Mouse (Mus musculus): ENCODE data around the gene Gng11. TPM values are rescaled to one million over a fixed set of nuclear protein-coding genes. Genes with fewer than 3 reads are reported as not detected.

Gene Gng11
- polyA plus RNA-seq, 1 experiment from 2014 or later: 28.0 TPM

- no peak for ATAC-seq (ENCODE audit: low FRiP score, low read depth)
- Histone ChIP-seq H3K9ac (no peak overlapping the region), H3K9me3 (no peaks in the 10 kb centered on the region), H3K27me3 (peaks cover 3% of the 10 kb centered on the region; the same call in 1 of the 2 replicates), H3K36me3 (no peaks in the 10 kb centered on the region), H3K4me1 (replicated peaks) (peaks cover 5% of the 10 kb centered on the region; the same call in 1 of the 2 replicates), H3K27ac (replicated peaks) (no peak overlapping the region), H3K4me3 (peak overlapping the region; percentile 35; the same call in 1 of the 2 replicates), H3K4me2 (peak overlapping the region; percentile 56)
- WGBS: 71% methylated on average over 2 of the region's 2 CpGs
Observed at GRCm38 (mm10) chr6:4004808-4005207, 1.1 kb downstream of the Gng11 start.

GRCm38 (mm10) chr6:4008501-4009040 lies 4.9 kb downstream of the Gng11 start:
- Histone ChIP-seq H3K36me3 (no peaks in the 10 kb centered on the region), H3K27me3 (peaks cover 3% of the 10 kb centered on the region; the same call in 1 of the 2 replicates), H3K9me3 (no peaks in the 10 kb centered on the region), H3K4me3 (no peak overlapping the region), H3K27ac (replicated peaks) (no peak overlapping the region), H3K9ac (no peak overlapping the region), H3K4me2 (no peak overlapping the region), H3K4me1 (replicated peaks) (peaks cover 5% of the 10 kb centered on the region; the same call in 1 of the 2 replicates)
- WGBS: 83% methylated on average over 2 of the region's 2 CpGs
- ATAC-seq (ENCODE audit: low FRiP score, low read depth): no peak

- Histone ChIP-seq H3K27ac (replicated peaks) (no peak overlapping the region), H3K4me2 (no peak overlapping the region), H3K36me3 (no peaks in the 10 kb centered on the region), H3K4me3 (no peak overlapping the region), H3K9me3 (no peaks in the 10 kb centered on the region), H3K9ac (no peak overlapping the region), H3K27me3 (no peaks in the 10 kb centered on the region), H3K4me1 (replicated peaks) (no peaks in the 10 kb centered on the region)
- no peak for ATAC-seq (ENCODE audit: low FRiP score, low read depth)
Observed at GRCm38 (mm10) chr6:4009548-4009947, 5.8 kb downstream of the Gng11 start.

- 39% methylated on average over 1 of the region's 1 CpGs for WGBS
- no peak for ATAC-seq (ENCODE audit: low FRiP score, low read depth)
Observed at GRCm38 (mm10) chr6:4022645-4023044, 18.9 kb downstream of the Gng11 start.

GRCm38 (mm10) chr6:4026367-4026766 lies 22.7 kb downstream of the Gng11 start:
- no peaks in the 10 kb centered on the region for H3K9me3 ChIP-seq
- no peak for ATAC-seq (ENCODE audit: low FRiP score, low read depth)
- no peaks in the 10 kb centered on the region for H3K4me1 ChIP-seq (replicated peaks)
- no peak overlapping the region for H3K4me3 ChIP-seq
- no peaks in the 10 kb centered on the region for H3K36me3 ChIP-seq
- no peak overlapping the region for H3K9ac ChIP-seq
- no peak overlapping the region for H3K27ac ChIP-seq (replicated peaks)
- H3K4me2 ChIP-seq: no peak overlapping the region
- no peaks in the 10 kb centered on the region for H3K27me3 ChIP-seq
- 75% methylated on average over 2 of the region's 2 CpGs for WGBS

More at GRCm38 (mm10) chr6:4022645-4023044, 18.9 kb downstream of the Gng11 start:
- H3K36me3 ChIP-seq: no peaks in the 10 kb centered on the region
- H3K4me3 ChIP-seq: no peak overlapping the region
- no peak overlapping the region for H3K4me2 ChIP-seq
- no peaks in the 10 kb centered on the region for H3K4me1 ChIP-seq (replicated peaks)
- no peak overlapping the region for H3K9ac ChIP-seq
- H3K27ac ChIP-seq (replicated peaks): no peak overlapping the region
- H3K9me3 ChIP-seq: no peaks in the 10 kb centered on the region
- no peaks in the 10 kb centered on the region for H3K27me3 ChIP-seq

GRCm38 (mm10) chr6:4030956-4031355 lies 27.3 kb downstream of the Gng11 start:
- 75% methylated on average over 3 of the region's 3 CpGs for WGBS
- no peak overlapping the region for H3K4me3 ChIP-seq
- no peaks in the 10 kb centered on the region for H3K27me3 ChIP-seq
- H3K4me1 ChIP-seq (replicated peaks): no peaks in the 10 kb centered on the region
- H3K4me2 ChIP-seq: no peak overlapping the region
- H3K9me3 ChIP-seq: no peaks in the 10 kb centered on the region
- no peak overlapping the region for H3K9ac ChIP-seq
- no peaks in the 10 kb centered on the region for H3K36me3 ChIP-seq
- H3K27ac ChIP-seq (replicated peaks): no peak overlapping the region
- ATAC-seq (ENCODE audit: low FRiP score, low read depth): no peak

GRCm38 (mm10) chr6:4041821-4042220 lies 38.1 kb downstream of the Gng11 start:
- no peaks in the 10 kb centered on the region for H3K9me3 ChIP-seq
- WGBS: 80% methylated on average over 1 of the region's 1 CpGs
- no peaks in the 10 kb centered on the region for H3K36me3 ChIP-seq
- H3K4me2 ChIP-seq: no peak overlapping the region
- no peak overlapping the region for H3K9ac ChIP-seq
- H3K4me3 ChIP-seq: no peak overlapping the region
- H3K27me3 ChIP-seq: no peaks in the 10 kb centered on the region
- H3K27ac ChIP-seq (replicated peaks): no peak overlapping the region
- H3K4me1 ChIP-seq (replicated peaks): no peaks in the 10 kb centered on the region
- ATAC-seq (ENCODE audit: low FRiP score, low read depth): no peak

GRCm38 (mm10) chr6:4047200-4047599 lies 43.5 kb downstream of the Gng11 start:
- H3K27me3 ChIP-seq: no peaks in the 10 kb centered on the region
- no peak overlapping the region for H3K4me3 ChIP-seq
- no peaks in the 10 kb centered on the region for H3K9me3 ChIP-seq
- no peak for ATAC-seq (ENCODE audit: low FRiP score, low read depth)
- no peak overlapping the region for H3K4me2 ChIP-seq
- 97% methylated on average over 1 of the region's 1 CpGs for WGBS
- H3K36me3 ChIP-seq: no peaks in the 10 kb centered on the region
- H3K4me1 ChIP-seq (replicated peaks): no peaks in the 10 kb centered on the region
- H3K9ac ChIP-seq: no peak overlapping the region
- H3K27ac ChIP-seq (replicated peaks): no peak overlapping the region

GRCm38 (mm10) chr6:4052843-4053242 lies 49.1 kb downstream of the Gng11 start:
- no peak overlapping the region for H3K4me3 ChIP-seq
- no peaks in the 10 kb centered on the region for H3K27me3 ChIP-seq
- H3K9ac ChIP-seq: no peak overlapping the region
- no peak for ATAC-seq (ENCODE audit: low FRiP score, low read depth)
- 79% methylated on average over 1 of the region's 1 CpGs for WGBS
- H3K27ac ChIP-seq (replicated peaks): no peak overlapping the region
- no peaks in the 10 kb centered on the region for H3K9me3 ChIP-seq
- H3K4me1 ChIP-seq (replicated peaks): no peaks in the 10 kb centered on the region
- no peaks in the 10 kb centered on the region for H3K36me3 ChIP-seq
- no peak overlapping the region for H3K4me2 ChIP-seq

GRCm38 (mm10) chr6:4054387-4054786 lies 50.7 kb downstream of the Gng11 start:
- H3K9ac ChIP-seq: no peak overlapping the region
- no peaks in the 10 kb centered on the region for H3K4me1 ChIP-seq (replicated peaks)
- H3K9me3 ChIP-seq: no peaks in the 10 kb centered on the region
- H3K27ac ChIP-seq (replicated peaks): no peak overlapping the region
- WGBS: 86% methylated on average over 4 of the region's 4 CpGs
- H3K4me3 ChIP-seq: no peak overlapping the region
- H3K27me3 ChIP-seq: no peaks in the 10 kb centered on the region
- no peak overlapping the region for H3K4me2 ChIP-seq
- ATAC-seq (ENCODE audit: low FRiP score, low read depth): no peak
- H3K36me3 ChIP-seq: no peaks in the 10 kb centered on the region

Other genes starting within 250 kb of the Gng11 start
- 7.0 and 7.3 TPM in 2 replicates for gene Calcr, start 239.2 kb upstream of the Gng11 start, polyA plus RNA-seq (2015; fragmentation: Nextera tagmentation; extraction: Ambion mirVana)
- 0.41 and 0.51 TPM in 2 replicates for gene Tfpi2, start 15.0 kb upstream of the Gng11 start, polyA plus RNA-seq (2015; fragmentation: Nextera tagmentation; extraction: Ambion mirVana)
- gene Gngt1, start 10.1 kb upstream of the Gng11 start, polyA plus RNA-seq (2015; fragmentation: Nextera tagmentation; extraction: Ambion mirVana): not detected in 2 replicates
- 31.5 and 38.1 TPM in 2 replicates for gene Bet1, start 83.1 kb downstream of the Gng11 start, polyA plus RNA-seq (2015; fragmentation: Nextera tagmentation; extraction: Ambion mirVana)

Data from hindbrain, embryonic 15.5 days (tissue).